Mouse (Mus musculus) embryonic facial prominence, embryonic 11.5 days (tissue): ENCODE measurements at regions not wholly inside any gene's neighbourhood (a gene's known extent, or its start where the extent isn't known, plus 50 kb on each side); places are given as distances from the start of the nearest gene placed in this dataset.

Source experiments
- ATAC-seq: fragments of 200-750 bp; cut with Nextera tagmentation; replicated peaks from 2 replicates; pipeline ENCODE4 v1.8.0; 2017; ENCODE audit warnings: low read depth; ENCODE audit not compliant: insufficient number of reproducible peaks, low FRiP score, low TSS enrichment
- DNase-seq: peaks from one replicate; pipeline ENCODE4 v3.0.0-alpha.2; 2015; ENCODE audit warnings: low spot score
- H3K27ac ChIP-seq: fragments of 300-500 bp; sonication (generic); replicated peaks from 2 replicates; pipeline ENCODE4 v1.5.1; 2014; ENCODE audit warnings: mild to moderate bottlenecking, low read depth, low read length, control low read depth
- H3K27me3 ChIP-seq: fragments of 300-500 bp; sonication (generic); 2 replicates; pipeline ENCODE4 v1.6.1; 2014; ENCODE audit warnings: mild to moderate bottlenecking, low read length, moderate library complexity, mixed read lengths; ENCODE audit not compliant: control insufficient read depth, insufficient read depth
- H3K36me3 ChIP-seq: fragments of 300-500 bp; sonication (generic); replicated peaks from 2 replicates; pipeline ENCODE4 v1.6.1; 2014; ENCODE audit warnings: low read depth, mild to moderate bottlenecking, low read length, moderate library complexity, mixed read lengths; ENCODE audit not compliant: control insufficient read depth, insufficient read depth
- H3K4me1 ChIP-seq: fragments of 300-500 bp; sonication (generic); 2 replicates; pipeline ENCODE4 v1.6.1; 2014; ENCODE audit warnings: low read length, mixed read lengths; ENCODE audit not compliant: control insufficient read depth, insufficient read depth
- H3K4me2 ChIP-seq: fragments of 300-500 bp; sonication (generic); 2 replicates; pipeline ENCODE4 v1.6.1; 2014; ENCODE audit warnings: low read depth, mild to moderate bottlenecking, control low read depth, low read length, moderate library complexity
- H3K4me3 ChIP-seq: fragments of 300-500 bp; sonication (generic); 2 replicates; pipeline ENCODE4 v1.5.1; 2014; ENCODE audit warnings: low read depth, low read length, control low read depth
- H3K9ac ChIP-seq: fragments of 300-500 bp; sonication (generic); replicated peaks from 2 replicates; pipeline ENCODE4 v1.6.1; 2014; ENCODE audit warnings: mild to moderate bottlenecking, control low read depth, low read length
- H3K9me3 ChIP-seq: fragments of 300-500 bp; sonication (generic); replicated peaks from 2 replicates; pipeline ENCODE4 v1.6.1; 2016; ENCODE audit warnings: mild to moderate bottlenecking, low read length, inconsistent platforms, mixed read lengths; ENCODE audit not compliant: control insufficient read depth
- WGBS: fragments of 180-500 bp; shearing (Covaris S2); extraction: QIAGEN DNeasy Blood & Tissue Kit; methylation state at CpG from one replicate; pipeline ENCODE4 v1.1.7; 2014; 5-methylcytosine and 5-hydroxymethylcytosine counted together

DNA sequence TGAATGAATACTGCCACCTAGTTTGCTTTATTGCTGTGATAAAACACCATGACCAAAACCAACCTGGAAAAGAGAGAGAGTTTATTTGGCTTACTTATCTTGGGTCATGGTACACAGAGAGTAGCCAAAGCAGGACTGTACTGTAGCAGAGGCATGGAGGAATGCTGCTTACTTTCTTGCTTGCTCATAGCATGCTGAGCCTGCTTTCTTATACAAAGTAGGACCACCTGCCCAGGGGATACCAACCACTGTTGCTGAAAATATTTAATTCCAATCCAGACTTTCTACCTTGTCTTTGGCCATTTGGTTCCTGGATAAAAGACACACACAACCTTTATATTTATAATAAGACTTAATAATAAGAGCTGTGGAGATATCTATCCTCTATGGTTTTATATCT is 142.2 kb upstream of the Cdkn2b start:
- no peak for ATAC-seq

DNA sequence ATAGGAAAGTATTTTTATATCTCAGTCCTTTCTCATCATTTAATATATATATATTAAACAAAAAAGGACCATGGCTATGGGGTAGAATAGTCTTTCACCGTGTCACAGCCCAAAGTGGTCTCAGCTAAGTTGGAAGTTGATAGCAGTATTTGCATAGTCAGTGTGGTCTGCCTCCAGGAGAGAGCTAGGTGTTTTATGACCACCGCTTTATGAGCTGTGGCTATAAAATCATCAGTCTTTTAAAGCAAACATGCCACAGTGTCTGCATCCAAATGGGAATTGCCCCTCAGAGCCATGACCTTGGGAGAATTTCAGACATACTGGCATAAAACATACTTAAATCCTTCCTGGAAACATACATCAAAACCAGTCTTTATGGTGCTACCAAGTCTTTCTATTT is 140.9 kb upstream of the Cdkn2b start:
- 82% methylated on average over 2 of the region's 2 CpGs for WGBS
- Histone ChIP-seq H3K36me3 (no peaks in the 10 kb centered on the region), H3K4me1 (no peaks in the 10 kb centered on the region), H3K9ac (no peak overlapping the region), H3K27ac (no peak overlapping the region), H3K4me2 (no peak overlapping the region), H3K4me3 (no peak overlapping the region), H3K9me3 (no peaks in the 10 kb centered on the region), H3K27me3 (no peaks in the 10 kb centered on the region)
- ATAC-seq (no peak), DNase-seq (no peak)

More for the DNA sequence above, 142.2 kb upstream of the Cdkn2b start:
- Histone ChIP-seq H3K9ac (no peak overlapping the region), H3K36me3 (no peaks in the 10 kb centered on the region), H3K4me3 (no peak overlapping the region), H3K4me1 (no peaks in the 10 kb centered on the region), H3K9me3 (no peaks in the 10 kb centered on the region), H3K27ac (no peak overlapping the region), H3K4me2 (no peak overlapping the region), H3K27me3 (no peaks in the 10 kb centered on the region)
- DNase-seq = no peak

DNA sequence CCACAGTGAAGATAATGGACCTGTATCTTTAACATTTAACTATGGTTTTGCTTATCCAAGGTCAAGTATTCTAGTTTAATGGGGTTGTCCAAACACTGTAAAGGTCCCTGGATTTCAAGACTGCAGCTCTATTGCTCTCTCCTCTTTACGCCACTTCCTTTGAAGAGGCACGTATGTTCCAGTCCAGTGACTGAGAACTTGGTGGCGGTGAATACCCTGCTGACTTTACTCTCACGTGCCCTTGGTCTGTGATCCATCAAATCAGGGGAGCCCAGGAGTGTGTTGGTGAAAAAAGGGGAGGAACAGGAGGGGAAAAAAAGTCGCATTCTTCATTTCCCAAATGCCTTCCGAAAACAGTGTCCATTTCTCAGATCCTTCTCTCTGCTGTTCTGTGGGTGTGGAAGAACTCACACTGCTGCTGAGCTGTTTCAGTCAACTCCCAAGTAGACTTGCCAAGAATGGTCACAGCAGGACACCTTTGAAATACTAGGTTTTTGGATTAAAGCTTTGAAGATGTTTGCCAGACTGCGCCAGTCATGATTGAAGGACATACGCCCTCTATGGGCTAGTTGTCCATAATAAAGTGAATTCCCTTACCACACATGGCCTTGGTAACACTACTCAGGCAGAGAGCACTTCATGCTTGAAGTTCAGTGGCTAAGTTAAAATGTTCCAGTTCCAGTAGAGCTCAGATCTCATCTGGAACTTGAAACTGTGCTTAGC is 136.1 kb upstream of the Cdkn2b start:
- Histone ChIP-seq H3K27me3 (no peaks in the 10 kb centered on the region), H3K9me3 (no peaks in the 10 kb centered on the region), H3K9ac (no peak overlapping the region), H3K4me1 (no peaks in the 10 kb centered on the region), H3K36me3 (no peaks in the 10 kb centered on the region), H3K4me3 (no peak overlapping the region), H3K27ac (no peak overlapping the region), H3K4me2 (no peak overlapping the region)
- ATAC-seq = no peak
- 68% methylated on average over 8 of the region's 8 CpGs for WGBS
- DNase-seq = no peak

DNA sequence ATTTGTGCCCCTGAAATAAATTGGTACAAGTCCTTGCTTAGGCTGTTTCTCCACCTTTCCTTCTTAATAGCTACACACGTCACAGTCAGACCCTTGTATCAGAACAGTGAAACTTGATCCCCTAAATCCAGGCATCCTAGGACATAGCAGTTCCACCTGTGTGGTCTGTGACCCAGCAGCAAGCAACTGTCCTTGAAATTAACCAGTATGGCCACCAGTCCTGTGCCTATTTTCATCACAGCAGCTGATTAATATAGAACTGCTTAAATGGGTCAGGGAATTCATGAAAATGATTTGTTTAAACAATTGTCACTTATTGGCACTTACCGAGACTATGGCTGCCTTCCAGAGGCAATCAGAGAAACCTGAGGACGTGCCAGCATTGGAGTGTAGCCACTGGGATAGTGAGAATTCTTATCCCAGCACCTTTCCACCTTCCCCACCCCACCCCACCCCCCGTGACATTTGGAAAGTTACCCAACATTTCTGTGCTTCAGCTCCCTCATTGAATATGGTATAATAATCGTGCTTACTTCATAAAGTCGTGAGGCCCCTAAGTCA is 135.4 kb upstream of the Cdkn2b start:
- ATAC-seq (no peak), DNase-seq (no peak)
- WGBS = 66% methylated on average over 6 of the region's 6 CpGs
- Histone ChIP-seq H3K4me2 (no peak overlapping the region), H3K9me3 (no peaks in the 10 kb centered on the region), H3K4me3 (no peak overlapping the region), H3K27ac (no peak overlapping the region), H3K36me3 (no peaks in the 10 kb centered on the region), H3K27me3 (no peaks in the 10 kb centered on the region), H3K4me1 (no peaks in the 10 kb centered on the region), H3K9ac (no peak overlapping the region)

DNA sequence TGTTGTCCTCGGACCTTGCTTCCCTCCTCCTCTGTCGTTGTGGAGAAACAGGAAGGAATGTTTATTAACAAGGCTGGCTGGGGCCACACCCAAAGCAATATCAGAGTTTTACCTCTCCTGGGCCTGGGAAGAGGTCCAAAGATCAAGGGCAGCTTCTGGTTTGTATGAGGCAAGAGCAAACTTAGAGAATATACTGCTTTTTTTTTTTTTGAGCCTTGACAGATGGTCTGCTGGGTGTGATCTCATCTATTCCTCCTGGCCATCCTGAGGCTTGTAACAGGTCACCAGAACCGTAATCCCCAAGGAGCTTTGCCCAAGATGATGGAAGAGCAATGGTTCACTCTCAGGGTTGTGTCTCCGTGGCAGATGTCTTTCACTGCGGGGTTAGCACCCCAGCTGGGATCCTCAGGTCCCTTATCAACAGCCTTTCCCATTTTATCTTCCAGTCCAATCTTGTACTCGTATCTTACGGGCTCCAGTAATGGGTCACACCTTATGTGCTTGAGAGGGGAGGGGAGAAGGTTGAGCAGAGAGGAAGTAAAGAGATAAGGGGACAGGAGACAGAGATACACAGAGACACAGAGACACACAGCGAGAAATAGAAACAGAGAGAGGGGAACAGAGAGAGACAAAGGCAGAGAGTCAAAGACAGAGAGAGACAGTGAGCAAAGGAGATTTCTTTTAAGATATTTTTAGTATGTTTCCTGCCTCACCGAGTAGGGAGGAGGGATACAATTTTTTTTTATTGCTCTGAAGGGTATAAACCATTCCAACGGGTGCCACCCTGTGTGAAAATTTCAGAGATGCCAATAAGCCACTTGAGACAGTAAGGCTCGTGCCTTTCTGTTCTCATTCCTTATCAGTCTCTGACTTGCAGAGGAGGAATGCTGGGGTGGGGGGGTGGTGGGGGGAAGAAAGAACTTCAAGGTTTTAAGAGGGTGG is 134.6 kb upstream of the Cdkn2b start:
- no peaks in the 10 kb centered on the region for H3K36me3 ChIP-seq
- ATAC-seq (no peak), DNase-seq (no peak)
- no peaks in the 10 kb centered on the region for H3K27me3 ChIP-seq
- H3K27ac ChIP-seq = no peak overlapping the region
- H3K9ac ChIP-seq = no peak overlapping the region
- 63% methylated on average over 11 of the region's 11 CpGs for WGBS
- H3K9me3 ChIP-seq = no peaks in the 10 kb centered on the region
- H3K4me1 ChIP-seq = no peaks in the 10 kb centered on the region
- no peak overlapping the region for H3K4me3 ChIP-seq
- no peak overlapping the region for H3K4me2 ChIP-seq

DNA sequence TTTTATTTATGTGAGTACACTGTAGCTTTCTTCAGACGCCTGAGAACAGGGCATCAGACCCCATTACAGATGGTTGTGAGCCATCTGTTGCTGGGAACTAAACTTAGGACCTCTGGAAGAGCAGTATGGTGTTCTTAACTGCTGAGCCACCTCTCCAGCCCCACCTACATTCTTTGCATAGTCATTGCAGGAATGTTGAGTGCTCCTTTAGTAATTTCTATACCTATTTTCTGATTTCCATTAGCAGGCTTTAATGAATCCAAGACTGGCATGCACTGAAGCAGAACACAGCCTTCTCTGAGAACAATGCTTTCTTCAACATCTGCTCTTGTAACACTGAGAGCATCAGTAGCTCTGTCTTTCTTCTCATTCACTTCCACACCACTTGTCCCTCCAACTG is 131.7 kb upstream of the Cdkn2b start:
- 78% methylated on average over 1 of the region's 1 CpGs for WGBS
- Histone ChIP-seq H3K4me1 (no peaks in the 10 kb centered on the region), H3K4me3 (no peak overlapping the region), H3K27ac (no peak overlapping the region), H3K36me3 (no peaks in the 10 kb centered on the region), H3K27me3 (no peaks in the 10 kb centered on the region), H3K9me3 (no peaks in the 10 kb centered on the region), H3K9ac (no peak overlapping the region), H3K4me2 (no peak overlapping the region)
- DNase-seq = no peak
- no peak for ATAC-seq

DNA sequence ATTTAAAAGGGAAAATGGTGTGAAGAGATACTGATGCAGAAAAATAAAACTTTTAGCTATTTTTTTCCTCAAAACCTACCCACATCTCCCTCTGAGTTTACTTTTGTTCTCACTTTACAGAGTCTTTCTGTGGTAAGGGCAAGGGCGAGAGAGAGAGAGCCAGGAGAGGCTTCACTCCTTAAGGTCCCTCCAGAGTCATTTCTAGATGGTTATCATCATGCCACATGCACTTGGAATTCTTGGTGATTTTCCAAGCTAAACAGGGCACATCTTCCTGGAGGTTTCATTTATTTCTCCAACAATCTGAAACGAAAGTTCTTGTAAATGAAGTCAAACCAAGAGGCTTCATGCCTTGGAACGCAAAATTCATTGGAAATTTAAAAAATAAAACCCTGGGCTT is 130.0 kb upstream of the Cdkn2b start:
- ATAC-seq = no peak
- H3K9ac ChIP-seq = no peak overlapping the region
- no peaks in the 10 kb centered on the region for H3K36me3 ChIP-seq
- H3K27me3 ChIP-seq = no peaks in the 10 kb centered on the region
- H3K4me3 ChIP-seq = no peak overlapping the region
- no peak for DNase-seq
- H3K9me3 ChIP-seq = no peaks in the 10 kb centered on the region
- no peaks in the 10 kb centered on the region for H3K4me1 ChIP-seq
- WGBS = 67% methylated on average over 3 of the region's 3 CpGs
- no peak overlapping the region for H3K27ac ChIP-seq
- no peak overlapping the region for H3K4me2 ChIP-seq

DNA sequence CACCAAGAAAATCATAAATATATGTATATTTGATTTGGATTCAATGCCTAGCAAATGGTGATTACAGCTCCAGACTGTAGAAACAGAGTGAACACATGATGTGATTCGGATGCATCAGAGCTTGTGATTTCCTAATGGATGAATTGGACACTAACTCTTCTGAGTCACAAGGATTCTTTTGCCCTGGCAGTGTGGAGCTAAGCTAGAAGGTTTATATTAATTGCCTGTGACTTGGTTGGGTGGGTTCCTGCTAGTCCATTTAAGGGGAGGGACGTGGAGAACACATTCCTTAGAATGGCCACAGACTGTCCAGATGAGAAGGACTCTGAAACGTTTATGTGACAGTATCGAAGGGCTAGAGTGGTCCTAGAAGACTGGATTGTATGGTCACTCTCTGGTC is 129.5 kb upstream of the Cdkn2b start:
- H3K9me3 ChIP-seq = no peaks in the 10 kb centered on the region
- no peak overlapping the region for H3K4me2 ChIP-seq
- no peaks in the 10 kb centered on the region for H3K4me1 ChIP-seq
- H3K36me3 ChIP-seq = no peaks in the 10 kb centered on the region
- H3K4me3 ChIP-seq = no peak overlapping the region
- H3K27ac ChIP-seq = no peak overlapping the region
- ATAC-seq (no peak), DNase-seq (no peak)
- H3K9ac ChIP-seq = no peak overlapping the region
- WGBS = 69% methylated on average over 4 of the region's 4 CpGs
- no peaks in the 10 kb centered on the region for H3K27me3 ChIP-seq
